Mouse (Mus musculus): ENCODE results near the gene Umad1.

- TF ChIP-seq USF1 (IDR thresholded peaks at IDR 0.05; ENCODE audit: low read depth) (no peak), POLR2A (IDR thresholded peaks at IDR 0.05; ENCODE audit: insufficient read length, low read depth) (no peak), MAX (IDR thresholded peaks at IDR 0.05; ENCODE audit: low read depth) (no peak), SRF (IDR thresholded peaks at IDR 0.05; ENCODE audit: control insufficient read depth, insufficient read length, low read depth) (no peak), E2F4 (IDR thresholded peaks at IDR 0.05; ENCODE audit: insufficient read depth) (no peak), POLR2AphosphoS2 (IDR thresholded peaks at IDR 0.05; ENCODE audit: insufficient read length, low read depth) (no peak), TCF12 (IDR thresholded peaks at IDR 0.05; ENCODE audit: insufficient read depth, poor library complexity, severe bottlenecking) (no peak), TCF3 (IDR thresholded peaks at IDR 0.05; ENCODE audit: insufficient read length, low read depth) (no peak)
Observed at GRCm38 (mm10) chr6:8228596-8228995, 30.5 kb upstream of the Umad1 start.
